Mouse (Mus musculus): ENCODE data around the gene Olfr609.
"Not testable (repeated sequence)": the region's sequence is repeated elsewhere in the genome, so short reads cannot be mapped to it uniquely, and the experiment has no call there.

DNA sequence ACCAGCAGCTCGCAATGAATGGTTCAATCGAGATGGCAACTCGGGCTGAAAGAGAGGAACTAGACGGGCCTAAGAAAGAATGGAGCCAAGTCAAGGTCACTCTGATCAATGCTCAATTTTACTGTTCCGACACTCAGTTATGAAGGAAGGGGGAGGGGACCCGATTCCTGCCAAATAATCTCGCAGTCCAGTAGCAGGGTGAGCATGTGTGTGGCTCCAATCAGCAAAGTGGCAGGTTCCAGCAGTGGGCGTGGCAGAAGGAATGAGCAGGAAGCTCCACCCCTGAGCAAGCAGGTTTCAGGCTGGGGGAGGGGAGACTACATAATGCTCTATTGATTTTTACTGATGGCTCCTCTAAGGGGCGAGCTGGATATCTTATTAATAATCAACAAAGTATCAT, 20.8 kb downstream of the Olfr609 start:
- TF ChIP-seq CTCF (IDR thresholded peaks at IDR 0.05); POLR2A (IDR thresholded peaks at IDR 0.05; ENCODE audit: insufficient read depth, low read depth, low read length): not testable (repeated sequence)
